Mouse (Mus musculus) kidney, postnatal 4 days (tissue): Measurements from ENCODE around the gene Syndig1.

Experiments
- DNase-seq, 2 experiments: peaks; one replicate each; pipeline ENCODE4 v3.0.0; 2021; ENCODE audit warnings: mixed read lengths in 2 of 2

Syndig1 gene

GRCm38 (mm10) chr2:149877954-149878353 is 48.9 kb downstream of the Syndig1 start:
- DNase-seq, result no peak

- no peak for DNase-seq
Observed at GRCm38 (mm10) chr2:149887634-149888033, 58.6 kb downstream of the Syndig1 start.

GRCm38 (mm10) chr2:149891647-149892046 is 62.6 kb downstream of the Syndig1 start:
- no peak for DNase-seq

- no peak for DNase-seq
Observed at GRCm38 (mm10) chr2:149896337-149896736, 67.3 kb downstream of the Syndig1 start.

- no peak for DNase-seq
Observed at GRCm38 (mm10) chr2:149899615-149900014, 70.6 kb downstream of the Syndig1 start.

- DNase-seq, result no peak
Observed at GRCm38 (mm10) chr2:149900606-149901005, 71.6 kb downstream of the Syndig1 start.

- DNase-seq, result no peak
Observed at GRCm38 (mm10) chr2:149904405-149904804, 75.4 kb downstream of the Syndig1 start.

GRCm38 (mm10) chr2:149906694-149907093 is 77.7 kb downstream of the Syndig1 start:
- no peak for DNase-seq

GRCm38 (mm10) chr2:149917162-149917561 is 88.2 kb downstream of the Syndig1 start:
- DNase-seq, result no peak

- DNase-seq, result no peak
Observed at GRCm38 (mm10) chr2:149923561-149923960, 94.5 kb downstream of the Syndig1 start.

GRCm38 (mm10) chr2:149925911-149926310 is 96.9 kb downstream of the Syndig1 start:
- DNase-seq, result no peak

GRCm38 (mm10) chr2:149927001-149927400 is 98.0 kb downstream of the Syndig1 start:
- no peak for DNase-seq

- DNase-seq, result no peak
Observed at GRCm38 (mm10) chr2:149927481-149927880, 98.5 kb downstream of the Syndig1 start.

GRCm38 (mm10) chr2:149929986-149930385 is 101.0 kb downstream of the Syndig1 start:
- no peak for DNase-seq

- no peak for DNase-seq
Observed at GRCm38 (mm10) chr2:149931111-149931510, 102.1 kb downstream of the Syndig1 start.

- DNase-seq, result no peak
Observed at GRCm38 (mm10) chr2:149932095-149932494, 103.1 kb downstream of the Syndig1 start.

GRCm38 (mm10) chr2:149933247-149933898 is 104.4 kb downstream of the Syndig1 start:
- no peak for DNase-seq

GRCm38 (mm10) chr2:149934139-149934538 is 105.1 kb downstream of the Syndig1 start:
- DNase-seq, result no peak

GRCm38 (mm10) chr2:149938829-149939228 is 109.8 kb downstream of the Syndig1 start:
- no peak for DNase-seq

- DNase-seq, result no peak
Observed at GRCm38 (mm10) chr2:149939586-149939985, 110.6 kb downstream of the Syndig1 start.

GRCm38 (mm10) chr2:149950641-149951040 is 121.6 kb downstream of the Syndig1 start:
- DNase-seq, result no peak

GRCm38 (mm10) chr2:149971014-149971413 is 142.0 kb downstream of the Syndig1 start:
- DNase-seq, result no peak

- DNase-seq, result peak; percentile 23 to 32
Observed at GRCm38 (mm10) chr2:149973583-149973982, 144.6 kb downstream of the Syndig1 start.

- DNase-seq, result no peak
Observed at GRCm38 (mm10) chr2:149980419-149980818, 151.4 kb downstream of the Syndig1 start.

GRCm38 (mm10) chr2:149982466-149982865 is 153.5 kb downstream of the Syndig1 start:
- no peak for DNase-seq
